Mouse (Mus musculus): ENCODE measurements around the gene Sirpa. TPM values are rescaled to one million over a fixed set of nuclear protein-coding genes. Genes with fewer than 3 reads are reported as not detected.

Gene Sirpa
- total and polyA plus RNA-seq, 3 experiments: 20.4 to 30.6 (median 27.1) TPM

DNA sequence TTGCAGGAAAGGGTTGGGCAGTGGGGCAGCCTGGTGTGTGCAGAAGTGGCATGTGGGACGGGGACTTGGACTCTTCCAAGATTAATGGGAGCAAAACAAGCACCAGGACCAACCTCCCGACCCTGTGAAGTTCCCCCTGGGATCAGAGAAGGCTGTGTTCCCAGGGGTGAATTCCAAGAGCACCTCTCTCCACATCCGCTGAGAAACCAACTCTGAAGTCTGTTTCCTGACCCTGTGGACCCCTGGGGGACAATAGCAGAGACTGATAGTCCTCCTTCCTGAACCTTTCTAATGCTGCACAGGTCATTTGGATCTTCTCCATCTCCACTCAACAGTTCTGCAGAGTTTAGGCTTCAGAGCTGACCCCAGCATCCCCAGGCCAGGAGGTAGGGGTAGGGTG lies 10.8 kb upstream of the Sirpa start:
- H3K36me3 ChIP-seq (replicated peaks in 1 of 2; ENCODE audit: control insufficient read depth in 1 of 2, insufficient read depth in 1 of 2, low read length in 1 of 2): no peaks in the 10 kb centered on the region
- no peak overlapping the region for H3K4me2 ChIP-seq (ENCODE audit: insufficient read depth, low read depth, poor library complexity, severe bottlenecking)
- dilution Hi-C loops (cut with MboI; ENCODE audit: extremely low pct_ligation_motif_present, extremely low pct_unique_long_range_greater_than_20kb, low sequenced_read_pairs) (no loop called here), in situ Hi-C loops (cut with MboI; ENCODE audit: low pct_ligation_motif_present, low pct_unique_long_range_greater_than_20kb, low sequenced_read_pairs) (no loop called here)
- H3K27ac ChIP-seq (ENCODE audit: insufficient read depth, low read depth): no peak overlapping the region
- DNase-seq (ENCODE audit: extremely low read depth): no peak
- H3K27me3 ChIP-seq (replicated peaks): no peaks in the 10 kb centered on the region
- H3K4me1 ChIP-seq (ENCODE audit: control insufficient read depth in 1 of 2, insufficient read depth in 2 of 2): peaks cover 16 to 20% of the 10 kb centered on the region in 2 experiments
- TF ChIP-seq JUN (IDR thresholded peaks at IDR 0.05; ENCODE audit: insufficient read depth, low read depth, low read length) (no peak), CHD2 (IDR thresholded peaks at IDR 0.05; ENCODE audit: low read length) (no peak), KAT2A (IDR thresholded peaks at IDR 0.05; ENCODE audit: insufficient replicate concordance, low read length) (no peak), ZC3H11A (IDR thresholded peaks at IDR 0.05; ENCODE audit: low read depth, low read length) (no peak), GABPA (IDR thresholded peaks at IDR 0.05; ENCODE audit: insufficient replicate concordance, low read depth, low read length) (no peak), JUND (conservative IDR thresholded peaks at IDR 0.05; ENCODE audit: low read depth, low read length) (no peak), EP300 (IDR thresholded peaks at IDR 0.05; ENCODE audit: low read length) (no peak)
- no peak overlapping the region for H3K4me3 ChIP-seq (replicated peaks in 1 of 3; ENCODE audit: low read depth in 2 of 3, low read length in 2 of 3, poor library complexity in 1 of 3)
- H3K9ac ChIP-seq (ENCODE audit: insufficient read depth, low read depth): no peak overlapping the region
- no peaks in the 10 kb centered on the region for H3K9me3 ChIP-seq (replicated peaks; ENCODE audit: low read length)
- no peaks in the 10 kb centered on the region for H3K79me2 ChIP-seq (replicated peaks; ENCODE audit: control insufficient read depth, extremely low read depth, insufficient read depth, poor library complexity, severe bottlenecking)

DNA sequence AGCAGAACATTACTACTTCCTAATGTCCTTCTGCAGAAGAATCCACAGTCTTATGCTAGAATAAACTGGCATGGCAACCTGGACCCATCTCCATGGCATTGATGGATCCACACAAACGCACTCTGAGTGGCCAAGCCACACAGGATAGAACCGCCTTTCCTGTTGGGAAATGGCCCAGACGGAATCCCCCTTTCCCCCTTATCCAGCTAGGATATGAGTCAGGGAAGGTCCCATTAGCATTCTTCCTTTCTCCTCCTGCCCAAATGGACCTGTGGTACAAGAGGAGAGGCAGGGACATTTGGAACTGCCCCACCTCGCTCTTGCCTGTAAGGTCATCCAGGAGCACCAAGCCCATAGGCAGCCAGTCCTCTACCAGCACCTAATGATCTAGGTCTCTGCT lies 10.4 kb upstream of the Sirpa start:
- Histone ChIP-seq H3K36me3 (replicated peaks in 1 of 2; ENCODE audit: control insufficient read depth in 1 of 2, insufficient read depth in 1 of 2, low read length in 1 of 2) (no peaks in the 10 kb centered on the region), H3K27me3 (replicated peaks) (no peaks in the 10 kb centered on the region), H3K79me2 (replicated peaks; ENCODE audit: control insufficient read depth, extremely low read depth, insufficient read depth, poor library complexity, severe bottlenecking) (no peaks in the 10 kb centered on the region), H3K4me1 (ENCODE audit: control insufficient read depth in 1 of 2, insufficient read depth in 2 of 2) (peaks cover 18 to 24% of the 10 kb centered on the region in 2 experiments), H3K9ac (ENCODE audit: insufficient read depth, low read depth) (no peak overlapping the region), H3K4me3 (replicated peaks in 1 of 3; ENCODE audit: low read depth in 2 of 3, low read length in 2 of 3, poor library complexity in 1 of 3) (no peak overlapping the region), H3K4me2 (ENCODE audit: insufficient read depth, low read depth, poor library complexity, severe bottlenecking) (no peak overlapping the region), H3K27ac (ENCODE audit: insufficient read depth, low read depth) (no peak overlapping the region), H3K9me3 (replicated peaks; ENCODE audit: low read length) (no peaks in the 10 kb centered on the region)
- no peak for DNase-seq (ENCODE audit: extremely low read depth)
- dilution Hi-C loops (cut with MboI; ENCODE audit: extremely low pct_ligation_motif_present, extremely low pct_unique_long_range_greater_than_20kb, low sequenced_read_pairs): no loop called here
- TF ChIP-seq MYC (IDR thresholded peaks at IDR 0.05; ENCODE audit: low read depth, low read length): no peak
- no peak for TF ChIP-seq USF1 (IDR thresholded peaks at IDR 0.05; ENCODE audit: low read depth, low read length)
- no peak for TF ChIP-seq E2F4 (IDR thresholded peaks at IDR 0.05; ENCODE audit: insufficient replicate concordance, low read depth, low read length)
- TF ChIP-seq ETS1 (conservative IDR thresholded peaks at IDR 0.05; ENCODE audit: low read depth, low read length): no peak
- TF ChIP-seq JUN (IDR thresholded peaks at IDR 0.05; ENCODE audit: insufficient read depth, low read depth, low read length): no peak
- no peak for TF ChIP-seq NELFE (IDR thresholded peaks at IDR 0.05; ENCODE audit: low read depth, low read length)
- TF ChIP-seq MEF2A (IDR thresholded peaks at IDR 0.05; ENCODE audit: borderline replicate concordance, low read depth, low read length): no peak
- TF ChIP-seq MAFK (IDR thresholded peaks at IDR 0.05; ENCODE audit: insufficient replicate concordance, low read length): no peak
- no peak for TF ChIP-seq ZKSCAN1 (IDR thresholded peaks at IDR 0.05; ENCODE audit: borderline replicate concordance, low read depth, low read length)
- TF ChIP-seq CHD1 (IDR thresholded peaks at IDR 0.05; ENCODE audit: low read depth, low read length): no peak
- TF ChIP-seq ZC3H11A (IDR thresholded peaks at IDR 0.05; ENCODE audit: low read depth, low read length): no peak
- no peak for TF ChIP-seq TBP (conservative IDR thresholded peaks at IDR 0.05; ENCODE audit: low read depth, low read length)
- no peak for TF ChIP-seq GABPA (IDR thresholded peaks at IDR 0.05; ENCODE audit: insufficient replicate concordance, low read depth, low read length)
- no peak for TF ChIP-seq POLR2A (IDR thresholded peaks at IDR 0.05; ENCODE audit: low read depth, low read length)
- TF ChIP-seq CTCF (conservative IDR thresholded peaks at IDR 0.05 in 1 of 2, IDR thresholded peaks at IDR 0.05 in 1 of 2; ENCODE audit: low read depth in 2 of 2, low read length in 2 of 2): no peak
- no peak for TF ChIP-seq ZNF384 (IDR thresholded peaks at IDR 0.05; ENCODE audit: low read depth, low read length)
- no peak for TF ChIP-seq SMC3 (IDR thresholded peaks at IDR 0.05; ENCODE audit: low read depth, low read length)
- no peak for TF ChIP-seq HCFC1 (IDR thresholded peaks at IDR 0.05; ENCODE audit: low read depth, low read length)
- in situ Hi-C loops (cut with MboI; ENCODE audit: low pct_ligation_motif_present, low pct_unique_long_range_greater_than_20kb, low sequenced_read_pairs): no loop called here
